Mouse (Mus musculus) limb, embryonic 15.5 days (tissue): ENCODE measurements at regions not wholly inside any gene's neighbourhood (a gene's known extent, or its start where the extent isn't known, plus 50 kb on each side); places are given as distances from the start of the nearest gene placed in this dataset.

Experiments used
- ATAC-seq: fragments of 200-750 bp; cut with Nextera tagmentation; 2 replicates; pipeline ENCODE4 v1.8.0; 2017; ENCODE audit warnings: low read depth, moderate TSS enrichment; ENCODE audit not compliant: insufficient number of reproducible peaks, low FRiP score, low TSS enrichment
- H3K27ac ChIP-seq: fragments of 300-500 bp; sonication (generic); 2 replicates; pipeline ENCODE4 v1.5.1; 2015; ENCODE audit warnings: moderate library complexity, mild to moderate bottlenecking, inconsistent platforms
- H3K27me3 ChIP-seq: fragments of 300-500 bp; sonication (generic); 2 replicates; pipeline ENCODE4 v1.6.1; 2015; ENCODE audit warnings: inconsistent platforms
- H3K36me3 ChIP-seq: fragments of 300-500 bp; sonication (generic); 2 replicates; pipeline ENCODE4 v1.6.1; 2015; ENCODE audit warnings: inconsistent platforms
- H3K4me1 ChIP-seq: fragments of 300-500 bp; sonication (generic); 2 replicates; pipeline ENCODE4 v1.6.1; 2015; ENCODE audit warnings: inconsistent platforms
- H3K4me2 ChIP-seq: fragments of 300-500 bp; sonication (generic); 2 replicates; pipeline ENCODE4 v1.6.1; 2015; ENCODE audit warnings: mild to moderate bottlenecking, inconsistent platforms
- H3K4me3 ChIP-seq: fragments of 300-500 bp; sonication (generic); 2 replicates; pipeline ENCODE4 v1.5.1; 2015; ENCODE audit warnings: mild to moderate bottlenecking, inconsistent platforms
- H3K9ac ChIP-seq: fragments of 300-500 bp; sonication (generic); 2 replicates; pipeline ENCODE4 v1.6.1; 2015; ENCODE audit warnings: inconsistent platforms
- H3K9me3 ChIP-seq: fragments of 300-500 bp; sonication (generic); 2 replicates; pipeline ENCODE4 v1.6.1; 2016; ENCODE audit warnings: inconsistent platforms
- WGBS: fragments of 180-500 bp; shearing (Covaris S2); methylation state at CpG from one replicate; pipeline ENCODE4 v1.1.7; 2015; 5-methylcytosine and 5-hydroxymethylcytosine counted together

GRCm38 (mm10) chr12:52389552-52389951 is 114.2 kb upstream of the Arhgap5 start:
- Histone ChIP-seq H3K4me1 (0 out of 2 replicates have a peak, but pooled peaks cover 6% of the 10 kb centered on the region), H3K36me3 (no peaks in the 10 kb centered on the region), H3K27ac (no peak overlapping the region), H3K9ac (no peak overlapping the region), H3K4me3 (no peak overlapping the region), H3K4me2 (no peak overlapping the region), H3K27me3 (no peaks in the 10 kb centered on the region), H3K9me3 (no peaks in the 10 kb centered on the region)
- 59% methylated on average over 5 of the region's 5 CpGs for WGBS
- ATAC-seq: no peak

GRCm38 (mm10) chr12:52390242-52390641 is 113.5 kb upstream of the Arhgap5 start:
- WGBS: 57% methylated on average over 4 of the region's 4 CpGs
- Histone ChIP-seq H3K9ac (no peak overlapping the region), H3K36me3 (no peaks in the 10 kb centered on the region), H3K4me3 (no peak overlapping the region), H3K27ac (no peak overlapping the region), H3K4me1 (0 out of 2 replicates have a peak, but pooled peaks cover 3% of the 10 kb centered on the region), H3K9me3 (no peaks in the 10 kb centered on the region), H3K27me3 (no peaks in the 10 kb centered on the region), H3K4me2 (no peak overlapping the region)
- ATAC-seq: no peak

- H3K9ac ChIP-seq: no peak overlapping the region
- no peaks in the 10 kb centered on the region for H3K9me3 ChIP-seq
- H3K27me3 ChIP-seq: no peaks in the 10 kb centered on the region
- H3K36me3 ChIP-seq: no peaks in the 10 kb centered on the region
- WGBS: 83% methylated on average over 4 of the region's 4 CpGs
- H3K4me1 ChIP-seq: peaks cover 10% of the 10 kb centered on the region
- no peak for ATAC-seq
- no peak overlapping the region for H3K27ac ChIP-seq
- no peak overlapping the region for H3K4me2 ChIP-seq
- no peak overlapping the region for H3K4me3 ChIP-seq
Measured at GRCm38 (mm10) chr12:52392636-52393035, 111.1 kb upstream of the Arhgap5 start.

- Histone ChIP-seq H3K36me3 (no peaks in the 10 kb centered on the region), H3K9ac (no peak overlapping the region), H3K27ac (no peak overlapping the region), H3K4me3 (no peak overlapping the region), H3K27me3 (no peaks in the 10 kb centered on the region), H3K4me1 (peaks cover 10% of the 10 kb centered on the region), H3K4me2 (no peak overlapping the region), H3K9me3 (no peaks in the 10 kb centered on the region)
- ATAC-seq: no peak
- 80% methylated on average over 15 of the region's 15 CpGs for WGBS
Measured at GRCm38 (mm10) chr12:52393981-52394718, 109.6 kb upstream of the Arhgap5 start.

GRCm38 (mm10) chr12:52394719-52395062 is 109.1 kb upstream of the Arhgap5 start:
- Histone ChIP-seq H3K4me3 (no peak overlapping the region), H3K4me1 (peaks cover 9% of the 10 kb centered on the region), H3K27ac (no peak overlapping the region), H3K36me3 (no peaks in the 10 kb centered on the region), H3K9ac (no peak overlapping the region), H3K27me3 (no peaks in the 10 kb centered on the region), H3K4me2 (no peak overlapping the region), H3K9me3 (no peaks in the 10 kb centered on the region)
- WGBS: 90% methylated on average over 3 of the region's 3 CpGs
- no peak for ATAC-seq

GRCm38 (mm10) chr12:52395111-52395510 is 108.7 kb upstream of the Arhgap5 start:
- Histone ChIP-seq H3K27ac (no peak overlapping the region), H3K4me2 (no peak overlapping the region), H3K4me1 (peaks cover 7% of the 10 kb centered on the region), H3K9me3 (no peaks in the 10 kb centered on the region), H3K27me3 (no peaks in the 10 kb centered on the region), H3K4me3 (no peak overlapping the region), H3K9ac (no peak overlapping the region), H3K36me3 (no peaks in the 10 kb centered on the region)
- 74% methylated on average over 4 of the region's 4 CpGs for WGBS
- ATAC-seq: no peak

GRCm38 (mm10) chr12:52396178-52396841 is 107.5 kb upstream of the Arhgap5 start:
- 37% methylated on average over 14 of the region's 14 CpGs for WGBS
- ATAC-seq: no peak
- Histone ChIP-seq H3K9ac (no peak overlapping the region), H3K4me1 (peaks cover 7% of the 10 kb centered on the region), H3K9me3 (no peaks in the 10 kb centered on the region), H3K27ac (0 out of 2 replicates have a peak overlapping the region, but pooled peaks have one; percentile 4), H3K4me3 (no peak overlapping the region), H3K4me2 (no peak overlapping the region), H3K36me3 (no peaks in the 10 kb centered on the region), H3K27me3 (no peaks in the 10 kb centered on the region)

- Histone ChIP-seq H3K27me3 (no peaks in the 10 kb centered on the region), H3K4me3 (no peak overlapping the region), H3K27ac (no peak overlapping the region), H3K36me3 (no peaks in the 10 kb centered on the region), H3K4me2 (no peak overlapping the region), H3K9ac (no peak overlapping the region), H3K9me3 (no peaks in the 10 kb centered on the region), H3K4me1 (peaks cover 7% of the 10 kb centered on the region)
- WGBS: 71% methylated on average over 2 of the region's 2 CpGs
- no peak for ATAC-seq
Measured at GRCm38 (mm10) chr12:52397718-52398510, 105.9 kb upstream of the Arhgap5 start.

GRCm38 (mm10) chr12:52398511-52398975 is 105.2 kb upstream of the Arhgap5 start:
- Histone ChIP-seq H3K36me3 (no peaks in the 10 kb centered on the region), H3K4me3 (no peak overlapping the region), H3K4me1 (peaks cover 7% of the 10 kb centered on the region), H3K27ac (no peak overlapping the region), H3K4me2 (no peak overlapping the region), H3K9ac (no peak overlapping the region), H3K9me3 (no peaks in the 10 kb centered on the region), H3K27me3 (no peaks in the 10 kb centered on the region)
- WGBS: 69% methylated on average over 6 of the region's 6 CpGs
- ATAC-seq: no peak

- Histone ChIP-seq H3K4me3 (no peak overlapping the region), H3K27me3 (no peaks in the 10 kb centered on the region), H3K4me1 (peaks cover 7% of the 10 kb centered on the region), H3K4me2 (no peak overlapping the region), H3K9ac (no peak overlapping the region), H3K27ac (no peak overlapping the region), H3K36me3 (no peaks in the 10 kb centered on the region), H3K9me3 (no peaks in the 10 kb centered on the region)
- no peak for ATAC-seq
- WGBS: 94% methylated on average over 3 of the region's 3 CpGs
Measured at GRCm38 (mm10) chr12:52400099-52400498, 103.7 kb upstream of the Arhgap5 start.

GRCm38 (mm10) chr12:52402711-52403110 is 101.1 kb upstream of the Arhgap5 start:
- H3K36me3 ChIP-seq: no peaks in the 10 kb centered on the region
- no peak overlapping the region for H3K9ac ChIP-seq
- no peaks in the 10 kb centered on the region for H3K4me1 ChIP-seq
- H3K4me2 ChIP-seq: no peak overlapping the region
- ATAC-seq: no peak
- WGBS: 88% methylated on average over 4 of the region's 4 CpGs
- no peak overlapping the region for H3K27ac ChIP-seq
- H3K4me3 ChIP-seq: no peak overlapping the region
- H3K9me3 ChIP-seq: no peaks in the 10 kb centered on the region
- H3K27me3 ChIP-seq: no peaks in the 10 kb centered on the region

GRCm38 (mm10) chr12:52406386-52406785 is 97.4 kb upstream of the Arhgap5 start:
- Histone ChIP-seq H3K27me3 (no peaks in the 10 kb centered on the region), H3K4me2 (no peak overlapping the region), H3K36me3 (no peaks in the 10 kb centered on the region), H3K9me3 (no peaks in the 10 kb centered on the region), H3K27ac (no peak overlapping the region), H3K4me1 (no peaks in the 10 kb centered on the region), H3K9ac (no peak overlapping the region), H3K4me3 (no peak overlapping the region)
- 67% methylated on average over 6 of the region's 6 CpGs for WGBS
- no peak for ATAC-seq
